Mouse (Mus musculus) heart, postnatal 25 days (tissue): ENCODE measurements around the gene Ascl4. TPM values are rescaled to one million over a fixed set of nuclear protein-coding genes. Genes with fewer than 3 reads are reported as not detected.
A peak's percentile ranks its signal among the peaks of the same experiment; 100 is the strongest.

ENCODE experiments used
- DNase-seq: peaks from one replicate; pipeline ENCODE4 v3.0.0; 2022; ENCODE audit warnings: low spot score
- intact Hi-C: fragments of 180-260 bp; cut with DNase I; formaldehyde crosslinking; loops from one replicate; pipeline ENCODE4 v1.15.1; 2025
- total RNA-seq, 2 experiments: library from RNA; stranded (reverse); gene quantifications; 2 replicates each; pipeline ENCODE4 v1.2.3; 2021

The Ascl4 gene
- total RNA-seq, result not detected

DNA sequence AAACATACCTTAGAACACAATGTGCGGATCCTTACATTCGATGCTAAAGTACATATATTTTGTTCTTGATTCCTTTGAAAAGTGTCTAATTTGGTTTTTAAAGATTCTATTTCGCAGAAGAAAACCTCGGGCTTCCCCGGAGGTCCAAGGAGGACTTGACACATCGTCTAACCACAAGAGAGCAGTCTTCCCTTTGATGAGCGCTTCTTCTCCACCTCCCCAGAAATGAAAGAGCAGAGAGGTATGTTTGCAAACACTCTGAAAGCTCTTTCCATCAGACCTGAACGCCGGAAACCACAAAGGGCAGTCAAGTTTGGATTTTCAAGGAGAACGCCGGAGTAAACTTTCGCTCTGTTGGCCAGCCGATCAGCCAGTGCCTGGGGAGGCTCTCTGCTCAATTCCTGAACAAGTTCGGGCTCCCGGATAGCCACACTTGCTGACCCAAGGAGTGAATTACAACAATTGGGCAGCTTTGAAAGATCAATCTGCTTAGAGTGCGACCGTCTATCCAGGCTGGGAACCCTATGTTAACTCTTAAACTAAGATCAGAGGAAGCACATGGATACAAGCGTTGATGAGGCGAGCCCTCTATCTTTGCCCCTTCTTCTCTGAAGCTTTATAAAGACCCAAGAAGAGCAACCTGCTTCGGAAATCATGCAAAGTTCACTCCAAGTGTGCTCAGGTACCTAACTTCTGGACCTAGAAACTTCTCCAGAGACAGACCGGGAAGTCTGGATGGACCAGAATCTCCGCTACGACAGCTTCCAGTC, at the start of gene Ascl4:
Ascl4 (plus strand) TSS at position 6 of the 770 bp plus-strand sequence.
- intact Hi-C loops, result no loop called here
- no peak for DNase-seq

DNA sequence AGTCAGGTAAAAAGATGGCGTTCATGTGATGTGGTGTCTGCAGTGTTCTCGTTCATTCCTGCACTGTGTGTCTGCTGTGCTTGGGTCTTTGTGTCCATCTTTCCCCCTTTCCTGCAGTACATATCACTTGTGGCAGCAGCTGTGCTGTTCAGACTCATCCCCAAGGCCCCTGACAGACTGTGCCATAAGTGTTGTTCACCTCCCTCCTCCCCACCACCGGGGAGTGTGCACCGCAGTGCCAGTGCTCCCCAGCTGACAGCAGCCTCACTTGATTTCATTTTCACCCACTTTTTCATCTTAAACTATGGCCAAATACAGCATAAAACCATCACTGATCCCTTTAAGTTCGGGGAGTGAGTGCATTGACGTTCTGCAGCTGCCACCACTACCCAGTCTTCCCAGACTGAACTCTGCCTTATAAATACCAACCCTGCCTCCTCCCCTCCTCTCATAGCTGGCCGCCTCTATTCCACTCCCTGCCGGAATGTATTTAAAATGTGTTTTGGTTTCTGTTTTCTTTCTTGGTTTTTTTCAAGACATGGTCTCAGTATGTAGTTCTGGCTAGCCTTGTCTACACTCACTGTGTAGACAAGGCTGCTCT, 47.5 kb upstream of the Ascl4 start:
- DNase-seq, result no peak
- intact Hi-C loops, result no loop called here

DNA sequence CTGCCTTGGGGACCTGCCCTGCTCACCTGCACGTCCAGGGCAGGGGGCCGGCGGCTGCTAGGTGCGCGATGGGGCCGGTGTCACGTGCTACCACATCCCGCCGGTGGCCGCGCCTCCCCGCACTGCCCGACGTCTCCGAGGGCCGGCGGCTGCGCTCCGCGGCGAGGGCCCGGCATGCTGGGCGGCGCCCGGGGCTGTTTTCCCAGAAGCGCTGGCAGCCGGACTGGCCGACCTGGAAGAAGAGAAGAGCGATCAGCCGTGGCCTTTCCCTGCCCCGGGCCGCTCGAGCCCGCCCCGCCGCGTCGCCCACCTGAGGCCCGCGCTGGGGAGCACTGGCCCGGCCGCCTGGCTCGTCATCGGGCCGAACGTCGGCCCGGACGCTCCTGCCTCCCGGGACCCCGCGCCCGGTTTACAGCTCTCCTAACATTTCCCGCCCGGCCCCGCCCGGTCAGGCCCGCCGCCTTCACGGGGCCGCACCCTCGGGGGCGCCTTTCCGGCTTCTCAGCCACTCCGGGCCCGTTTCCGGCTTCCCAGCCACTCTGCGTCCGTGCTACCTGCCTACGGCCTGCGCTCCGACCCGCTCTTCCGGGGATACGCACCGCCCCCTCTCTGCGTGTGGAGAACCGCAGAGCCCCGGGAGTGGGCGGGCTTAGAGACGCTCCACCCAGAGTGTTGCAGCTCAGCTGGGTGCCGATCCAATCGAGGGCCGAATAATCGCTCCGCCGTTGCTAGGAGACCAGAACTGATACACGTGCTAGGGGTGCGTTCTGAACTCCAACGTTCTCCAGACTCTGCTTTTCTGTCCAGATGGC, 10.8 kb upstream of the Ascl4 start, which contains the start of gene Prdm4:
Prdm4 (minus strand) TSS at position 645 of the 812 bp plus-strand sequence.
- intact Hi-C loops, result loop anchor here (5.0 kb wide), 2 partner anchors 41 to 44 kb away; partner anchors contain the start of gene Rtcb

DNA sequence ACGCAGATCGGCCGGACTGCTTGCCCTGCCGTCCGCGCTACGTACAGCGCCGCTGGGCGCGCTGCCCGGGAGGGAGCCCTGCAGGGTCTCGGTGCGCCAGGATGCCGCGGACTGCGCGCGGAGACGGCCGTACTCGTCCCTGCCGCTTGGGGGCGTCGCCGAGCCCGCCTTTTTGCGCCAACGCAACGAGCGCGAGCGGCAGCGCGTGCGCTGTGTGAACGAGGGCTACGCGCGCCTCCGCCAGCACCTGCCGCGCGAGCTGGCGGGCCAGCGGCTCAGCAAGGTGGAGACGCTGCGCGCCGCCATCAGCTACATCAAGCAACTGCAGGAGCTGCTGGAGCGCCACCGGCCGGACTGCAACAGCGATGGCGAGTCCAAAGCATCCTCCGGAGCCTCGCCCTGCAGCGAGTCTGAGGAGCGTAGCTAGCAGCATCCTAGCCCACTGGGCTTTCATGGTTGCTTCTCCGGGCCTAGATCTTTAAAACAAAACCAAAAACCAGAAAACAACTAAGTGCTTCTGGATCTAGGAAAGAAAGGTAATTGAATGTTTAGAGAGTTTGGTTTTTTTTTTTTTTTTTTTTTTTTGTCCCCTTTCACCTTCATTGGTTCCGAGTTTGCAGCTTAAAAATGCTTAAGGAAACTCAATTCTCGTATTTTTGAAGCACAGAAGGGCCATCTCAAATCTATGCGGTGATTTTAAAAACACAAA, 1.2 kb downstream of the Ascl4 start:
- no peak for DNase-seq
- intact Hi-C loops, result no loop called here

More for the DNA sequence above, 10.8 kb upstream of the Ascl4 start, which contains the start of gene Prdm4:
- peak; percentile 96 for DNase-seq

DNA sequence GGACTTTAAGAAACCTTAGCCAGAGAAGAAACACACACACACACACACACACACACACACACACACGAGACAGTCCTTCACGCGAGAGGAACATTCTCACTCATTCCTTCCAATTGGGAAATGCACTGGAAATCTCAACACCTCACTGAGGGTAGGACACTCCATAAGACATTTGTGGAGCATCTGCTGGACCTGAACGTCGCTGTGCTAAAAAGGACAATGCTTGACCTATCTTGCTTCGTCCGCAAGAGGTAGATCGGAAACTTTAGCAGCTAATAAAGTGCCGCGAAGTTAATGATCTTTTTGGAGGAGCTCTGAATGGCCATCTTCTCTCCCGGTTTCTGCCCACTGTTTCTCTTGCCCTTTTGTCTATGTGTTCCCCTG, 1.7 kb downstream of the Ascl4 start:
- no peak for DNase-seq
- intact Hi-C loops, result no loop called here

DNA sequence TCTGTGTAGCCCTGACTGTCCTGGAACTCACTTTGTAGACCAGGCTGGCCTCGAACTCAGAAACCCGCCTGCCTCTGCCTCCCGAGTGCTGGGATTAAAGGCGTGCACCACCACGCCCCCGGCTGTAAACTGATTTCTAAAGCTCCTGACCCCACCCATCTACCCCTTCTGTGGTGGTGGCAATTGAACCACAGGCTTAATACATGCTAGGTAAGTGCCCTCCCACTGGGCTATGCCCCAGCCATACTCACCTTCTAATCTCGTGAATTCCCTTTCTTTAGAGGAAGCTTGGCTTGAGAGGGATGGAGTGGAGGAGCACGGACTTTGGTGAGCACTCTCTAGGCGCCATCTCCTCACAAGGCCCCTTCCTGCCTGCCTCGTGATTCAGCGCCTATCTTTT, 2.5 kb downstream of the Ascl4 start:
- intact Hi-C loops, result no loop called here
- no peak for DNase-seq

DNA sequence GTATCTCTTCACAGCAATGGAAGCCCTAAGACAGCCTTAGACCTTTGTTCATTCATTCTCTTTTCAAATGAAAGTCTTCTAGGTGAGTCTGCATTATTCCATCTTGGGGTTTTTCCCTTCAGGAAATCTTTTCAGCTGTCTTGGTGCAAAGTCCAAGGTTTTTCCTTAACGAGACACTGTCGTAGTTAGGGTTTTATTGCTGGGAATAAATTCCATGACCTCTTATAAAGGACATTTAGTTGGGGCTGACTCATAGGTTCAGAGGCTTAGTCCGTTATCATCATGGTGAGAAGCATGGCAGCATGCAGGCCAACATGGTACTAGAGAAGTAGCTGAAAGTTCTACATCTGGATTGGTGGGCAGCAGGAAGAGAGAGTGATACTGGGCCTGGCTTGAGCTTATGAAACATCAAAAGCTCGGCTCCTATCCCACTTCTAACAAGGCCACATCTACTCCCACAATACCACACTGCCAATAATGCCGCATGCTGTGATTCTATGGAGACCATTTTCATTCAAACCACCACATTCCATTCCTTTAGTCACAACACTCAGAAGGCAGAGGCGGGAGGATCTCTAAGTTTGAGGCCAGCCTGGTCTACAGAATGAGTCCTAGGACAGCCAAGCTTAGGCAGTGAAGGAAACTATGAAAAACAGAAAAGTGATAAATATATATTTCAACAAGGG, 8.9 kb downstream of the Ascl4 start:
- intact Hi-C loops, result no loop called here
- DNase-seq, result no peak

DNA sequence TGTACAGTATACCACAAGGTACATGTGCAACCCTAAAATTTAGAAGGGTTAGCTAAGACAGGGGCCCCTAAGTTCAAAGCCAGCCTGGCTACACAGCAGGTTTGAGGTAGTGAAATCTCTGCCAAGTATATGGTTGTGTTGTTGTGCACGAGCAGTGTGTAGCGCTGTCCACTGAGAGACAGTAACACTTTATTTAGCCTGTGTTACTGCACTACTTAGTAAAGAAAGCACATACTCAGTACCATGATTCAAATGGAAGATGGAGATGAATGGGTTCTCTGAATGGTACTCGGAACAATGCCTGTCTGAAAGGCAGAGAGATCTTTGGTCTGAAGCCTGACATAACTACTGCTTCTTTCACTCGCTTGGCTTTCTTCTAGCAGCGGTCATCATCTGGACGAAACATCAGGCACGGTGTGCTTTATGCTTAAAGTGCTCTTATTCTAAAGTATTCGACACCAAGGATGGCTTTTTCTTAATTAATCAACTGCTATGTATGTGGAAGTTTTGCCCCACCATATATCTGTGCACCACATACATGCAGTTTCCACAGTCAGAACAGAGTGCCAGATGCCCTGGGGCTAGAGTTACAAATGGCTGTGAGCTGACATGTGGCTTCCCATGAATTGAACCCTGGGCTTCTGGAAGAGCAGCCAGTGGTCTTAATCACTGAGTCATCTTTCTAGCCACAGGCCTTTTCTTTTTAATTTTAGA, 21.2 kb downstream of the Ascl4 start:
- DNase-seq, result no peak
- intact Hi-C loops, result no loop called here

DNA sequence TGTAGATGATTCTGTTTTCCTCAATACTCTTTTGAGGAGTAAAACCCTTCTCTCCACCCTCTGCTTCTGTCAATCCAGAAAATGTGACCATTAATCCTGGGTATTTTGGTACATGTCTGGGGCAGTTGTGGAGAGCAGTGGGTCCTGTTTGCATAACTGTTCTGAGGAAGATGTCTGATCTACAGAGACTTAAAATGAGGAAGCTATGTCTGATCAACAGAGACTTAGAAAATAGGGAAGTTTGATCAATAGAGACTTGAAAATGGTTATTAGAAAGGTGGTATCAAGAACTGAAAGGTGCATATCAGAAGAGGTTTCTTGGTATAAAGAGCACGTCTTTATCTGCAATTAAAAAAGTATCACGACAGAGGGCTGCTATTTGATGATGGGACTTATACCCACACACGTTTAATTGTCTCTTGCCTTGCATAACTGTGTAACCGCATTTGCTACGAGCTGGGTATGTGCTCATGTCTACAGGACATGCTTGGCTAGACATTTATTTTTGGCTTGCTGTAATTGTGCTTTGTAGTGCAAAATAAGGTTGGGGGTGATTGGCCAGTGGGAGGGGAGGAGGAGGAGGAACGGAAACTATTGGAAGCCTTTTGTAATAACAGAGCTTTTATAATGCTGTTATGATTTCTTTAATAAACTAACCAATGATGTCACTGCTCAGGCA, 24.4 kb downstream of the Ascl4 start:
- intact Hi-C loops, result no loop called here
- no peak for DNase-seq

DNA sequence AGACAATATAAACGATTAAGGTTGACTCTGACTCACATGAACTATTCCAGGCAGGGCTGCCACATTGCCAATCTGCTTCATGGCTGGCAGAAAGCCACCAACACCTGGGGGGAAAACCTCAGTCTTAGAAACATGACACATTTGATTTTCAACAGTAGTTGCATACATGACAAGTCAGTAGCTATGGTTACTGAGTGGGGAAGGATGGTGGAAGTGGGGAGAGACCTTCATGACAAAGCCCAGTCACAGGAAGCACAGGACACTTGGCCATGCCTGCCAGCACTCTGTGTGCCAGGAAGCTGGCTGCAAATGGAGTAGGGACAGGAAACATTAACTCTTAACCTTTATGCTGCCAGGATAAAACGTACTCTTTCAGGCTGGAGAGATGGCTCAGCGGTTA, 25.9 kb downstream of the Ascl4 start:
- no peak for DNase-seq
- intact Hi-C loops, result no loop called here

DNA sequence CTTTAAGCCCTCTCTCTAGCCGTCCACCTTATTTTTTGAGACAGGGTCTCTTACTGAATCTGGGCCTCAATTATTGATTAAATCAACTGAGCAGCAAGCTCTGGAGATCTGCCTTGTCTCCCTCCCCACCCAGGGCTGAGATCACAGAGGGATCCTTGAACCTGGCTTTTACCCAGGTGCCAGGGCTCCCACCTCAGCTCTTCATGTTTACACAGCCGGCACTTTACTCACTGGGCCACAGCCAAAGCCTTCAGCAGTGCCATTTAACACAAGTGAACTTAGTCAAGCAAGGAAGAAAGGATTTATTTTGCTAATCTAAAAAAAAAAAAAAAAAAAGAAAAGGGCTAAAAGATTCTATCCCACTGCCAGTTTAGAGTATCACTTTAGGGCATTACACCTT, 26.9 kb downstream of the Ascl4 start:
- intact Hi-C loops, result loop anchor here (2.0 kb wide), 1 partner anchor 82 kb away; no protein-coding TSS in a partner anchor
- DNase-seq, result no peak

DNA sequence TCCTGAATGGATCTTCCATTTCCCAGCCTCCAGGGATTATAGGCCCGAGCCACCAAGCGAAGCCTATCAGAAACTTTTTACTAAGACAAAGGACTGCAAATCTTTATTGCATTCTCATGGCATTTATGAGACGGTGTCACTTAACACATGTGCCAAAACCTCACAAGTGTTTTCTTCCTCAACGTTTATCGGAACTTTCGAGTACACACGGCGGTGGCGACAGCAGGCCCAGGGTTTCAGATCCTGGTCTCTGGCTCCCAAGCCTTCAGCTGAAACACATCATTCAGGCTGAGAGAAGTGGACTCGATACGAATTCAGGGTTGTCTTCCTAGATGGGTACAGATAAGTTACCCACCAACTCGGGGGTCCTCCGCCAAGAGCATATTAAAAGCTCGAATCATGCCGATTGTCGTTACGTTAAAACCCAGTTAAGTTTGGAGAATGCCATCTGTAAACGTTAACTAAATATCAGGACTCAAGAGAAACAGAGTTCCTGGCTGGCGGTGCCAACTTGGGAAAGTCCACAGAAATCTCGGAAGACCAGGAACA, 29.5 kb downstream of the Ascl4 start:
- intact Hi-C loops, result loop anchor here (5.0 kb wide), 1 partner anchor 40 kb away; the partner anchor contains the start of gene Prdm4
- DNase-seq, result no peak

DNA sequence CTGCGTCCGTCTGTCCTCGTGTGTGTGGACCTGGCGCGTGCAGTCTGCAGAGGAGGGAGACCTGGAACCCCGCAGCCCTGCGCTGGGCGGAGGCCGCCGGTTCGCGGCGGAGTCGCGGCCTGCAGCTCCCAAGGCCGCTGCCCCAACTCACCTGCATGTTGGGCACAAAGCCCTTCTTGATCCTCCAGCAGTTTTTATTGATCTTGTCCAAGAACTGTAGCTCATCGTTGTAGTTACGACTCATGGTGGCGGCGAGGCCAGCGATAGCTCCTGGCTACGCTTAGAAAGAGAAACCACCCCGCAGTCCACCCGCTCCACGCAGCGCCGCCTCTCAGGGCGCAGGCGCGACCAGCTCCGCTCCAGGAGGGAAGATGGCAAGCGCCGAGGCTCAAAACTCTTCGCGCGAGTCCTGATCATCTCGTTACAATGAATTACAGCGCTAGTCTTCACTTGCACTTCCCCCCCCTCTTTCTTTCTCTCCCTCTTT, 30.0 kb downstream of the Ascl4 start, which contains the start of gene Rtcb:
Rtcb (minus strand) TSS at position 360 of the 487 bp plus-strand sequence.
- intact Hi-C loops, result loop anchor here (5.0 kb wide), 1 partner anchor 40 kb away; the partner anchor contains the start of gene Prdm4
- DNase-seq, result peak; percentile 89

DNA sequence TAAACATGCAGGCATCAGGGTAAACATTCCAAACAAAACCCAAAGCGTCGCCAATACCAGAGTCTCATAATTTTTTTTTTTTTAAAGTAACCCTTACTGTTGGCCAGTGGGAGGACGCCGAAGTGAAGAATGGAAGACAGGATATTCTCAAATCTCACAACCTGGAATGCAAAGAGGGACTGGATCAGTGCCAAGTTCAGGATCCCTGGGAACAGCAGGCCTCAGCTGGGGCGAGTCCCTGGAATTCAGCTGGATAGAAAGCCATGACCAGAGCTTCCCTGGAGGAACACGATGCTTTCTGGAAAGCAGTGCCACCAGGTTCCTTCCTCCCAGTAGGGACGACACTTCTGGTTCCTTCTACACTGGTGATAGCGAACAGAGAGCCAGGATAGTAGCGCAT, 35.4 kb downstream of the Ascl4 start:
- DNase-seq, result no peak
- intact Hi-C loops, result loop anchor here (5.0 kb wide), 1 partner anchor 744 kb away; the partner anchor contains the start of genes Hsp90b1 and Ttc41

DNA sequence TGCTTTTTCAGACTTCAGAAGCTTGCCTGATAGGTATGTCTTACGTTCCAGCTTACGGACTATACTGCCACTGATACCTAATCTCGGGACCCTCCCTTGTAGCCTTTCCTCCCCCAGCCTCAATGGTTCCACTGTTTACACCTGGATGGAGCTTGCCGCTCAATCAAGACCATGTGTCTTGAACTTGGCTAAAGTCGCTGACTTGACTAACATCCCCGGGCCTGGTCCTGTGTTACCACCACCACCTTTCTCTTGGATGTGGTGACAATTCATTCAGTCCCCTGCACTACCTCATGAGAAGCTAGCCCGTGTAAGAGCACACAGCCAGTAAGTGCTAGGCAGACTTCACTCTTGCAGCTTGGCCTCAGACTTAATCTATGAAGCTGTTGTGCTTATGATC, 36.8 kb downstream of the Ascl4 start:
- intact Hi-C loops, result loop anchor here (5.0 kb wide), 1 partner anchor 743 kb away; the partner anchor contains the start of genes Hsp90b1 and Ttc41
- no peak for DNase-seq

DNA sequence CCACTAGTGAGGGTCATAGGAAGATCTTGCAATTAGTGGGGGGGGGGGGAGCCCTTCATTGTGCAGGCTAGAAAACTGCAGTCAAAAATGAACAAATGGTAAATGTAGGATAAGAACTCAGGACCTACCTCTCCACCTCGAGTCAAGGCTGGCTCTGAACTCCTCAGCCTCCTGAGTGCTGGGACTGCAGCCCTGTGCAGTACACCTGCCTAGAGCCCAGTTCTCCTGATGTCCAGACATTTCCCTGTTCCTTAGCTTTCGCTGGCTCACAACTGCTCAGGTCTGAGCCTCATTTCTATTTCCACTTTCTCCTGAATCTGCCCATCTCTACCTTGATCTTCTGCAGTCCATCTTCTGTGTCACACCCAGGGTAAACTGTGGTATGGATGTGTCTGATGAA, 39.0 kb downstream of the Ascl4 start:
- intact Hi-C loops, result loop anchor here (5.0 kb wide), 2 partner anchors 91 to 331 kb away; no protein-coding TSS in a partner anchor
- no peak for DNase-seq
